Mouse (Mus musculus) kidney, embryonic 15.5 days (tissue): Measurements from ENCODE around the gene Kif5a. TPM values are rescaled to one million over a fixed set of nuclear protein-coding genes. Genes with fewer than 3 reads are reported as not detected.
A peak's percentile ranks its signal among the peaks of the same experiment; 100 is the strongest.

ENCODE experiments used
- ATAC-seq: fragments of 200-750 bp; cut with Nextera tagmentation; replicated peaks from 2 replicates; pipeline ENCODE4 v1.8.0; 2017; ENCODE audit warnings: moderate TSS enrichment; ENCODE audit not compliant: low FRiP score
- H3K27ac ChIP-seq: fragments of 300-500 bp; sonication (generic); 2 replicates; pipeline ENCODE4 v1.5.1; 2015; ENCODE audit warnings: mild to moderate bottlenecking, inconsistent platforms
- H3K27me3 ChIP-seq: fragments of 300-500 bp; sonication (generic); 2 replicates; pipeline ENCODE4 v1.6.1; 2015; ENCODE audit warnings: inconsistent platforms
- H3K36me3 ChIP-seq: fragments of 300-500 bp; sonication (generic); 2 replicates; pipeline ENCODE4 v1.6.1; 2015; ENCODE audit warnings: inconsistent platforms
- H3K4me1 ChIP-seq: fragments of 300-500 bp; sonication (generic); 2 replicates; pipeline ENCODE4 v1.6.1; 2015; ENCODE audit warnings: inconsistent platforms
- H3K4me2 ChIP-seq: fragments of 300-500 bp; sonication (generic); 2 replicates; pipeline ENCODE4 v1.6.1; 2015; ENCODE audit warnings: moderate library complexity, mild to moderate bottlenecking, inconsistent platforms
- H3K4me3 ChIP-seq: fragments of 300-500 bp; sonication (generic); replicated peaks from 2 replicates; pipeline ENCODE4 v1.5.1; 2015; ENCODE audit warnings: mild to moderate bottlenecking, inconsistent platforms
- H3K9ac ChIP-seq: fragments of 300-500 bp; sonication (generic); 2 replicates; pipeline ENCODE4 v1.6.1; 2015; ENCODE audit warnings: mild to moderate bottlenecking, inconsistent platforms
- H3K9me3 ChIP-seq: fragments of 300-500 bp; sonication (generic); replicated peaks from 2 replicates; pipeline ENCODE4 v1.6.1; 2016; ENCODE audit warnings: inconsistent platforms
- WGBS: fragments of 180-500 bp; shearing (Covaris S2); methylation state at CpG from one replicate; pipeline ENCODE4 v1.1.7; 2015; ENCODE audit warnings: mixed read lengths; 5-methylcytosine and 5-hydroxymethylcytosine counted together
- polyA plus RNA-seq: library from polyadenylated mRNA; unstranded; fragments of >200 nt; fragmentation: Nextera tagmentation; extraction: Ambion mirVana; gene quantifications from 2 replicates; pipeline ENCODE4 v1.2.1, GENCODE M21; 2015

The Kif5a gene
- polyA plus RNA-seq, 1 experiment from 2014 or later, result 1.9 TPM

- Histone ChIP-seq H3K4me2 (no peak overlapping the region), H3K27ac (no peak overlapping the region), H3K4me1 (peaks cover 25% of the 10 kb centered on the region), H3K4me3 (no peak overlapping the region), H3K27me3 (no peaks in the 10 kb centered on the region), H3K9me3 (no peaks in the 10 kb centered on the region), H3K9ac (no peak overlapping the region), H3K36me3 (peaks cover 74% of the 10 kb centered on the region)
- 90% methylated on average over 10 of the region's 10 CpGs for WGBS
- no peak for ATAC-seq
These were observed 31.9 kb upstream of the Kif5a start for GRCm38 (mm10) chr10:127294895-127295510.

- peaks cover 60% of the 10 kb centered on the region for H3K36me3 ChIP-seq
- WGBS, result 81% methylated on average over 3 of the region's 3 CpGs
These were observed 30.5 kb upstream of the Kif5a start for GRCm38 (mm10) chr10:127293590-127294113.

GRCm38 (mm10) chr10:127292987-127293538, 29.9 kb upstream of the Kif5a start:
- H3K4me1 ChIP-seq, result peaks cover 35% of the 10 kb centered on the region
- 88% methylated on average over 6 of the region's 6 CpGs for WGBS
- peaks cover 57% of the 10 kb centered on the region for H3K36me3 ChIP-seq
- H3K27ac ChIP-seq, result no peak overlapping the region; the same call in 1 of the 2 replicates
- no peaks in the 10 kb centered on the region for H3K9me3 ChIP-seq
- peak overlapping the region; percentile 29; the same call in 1 of the 2 replicates for H3K4me2 ChIP-seq
- H3K4me3 ChIP-seq, result no peak overlapping the region
- H3K27me3 ChIP-seq, result no peaks in the 10 kb centered on the region
- ATAC-seq, result no peak
- no peak overlapping the region for H3K9ac ChIP-seq

More at GRCm38 (mm10) chr10:127293590-127294113, 30.5 kb upstream of the Kif5a start:
- Histone ChIP-seq H3K4me1 (peaks cover 35% of the 10 kb centered on the region), H3K9me3 (no peaks in the 10 kb centered on the region), H3K27me3 (no peaks in the 10 kb centered on the region), H3K9ac (no peak overlapping the region), H3K4me3 (no peak overlapping the region), H3K4me2 (no peak overlapping the region), H3K27ac (no peak overlapping the region)
- no peak for ATAC-seq

- Histone ChIP-seq H3K9me3 (no peaks in the 10 kb centered on the region), H3K27ac (no peak overlapping the region; the same call in 1 of the 2 replicates), H3K36me3 (peaks cover 51% of the 10 kb centered on the region), H3K4me2 (peak overlapping the region; percentile 86), H3K27me3 (no peaks in the 10 kb centered on the region), H3K4me1 (peaks cover 45% of the 10 kb centered on the region), H3K9ac (peak overlapping the region; percentile 70), H3K4me3 (peak overlapping the region; percentile 71)
- 45% methylated on average over 5 of the region's 5 CpGs for WGBS
- no peak for ATAC-seq
These were observed 28.9 kb upstream of the Kif5a start for GRCm38 (mm10) chr10:127291881-127292638.

- Histone ChIP-seq H3K9me3 (no peaks in the 10 kb centered on the region), H3K4me1 (peaks cover 54% of the 10 kb centered on the region), H3K27ac (peak overlapping the region; percentile 99), H3K36me3 (peaks cover 51% of the 10 kb centered on the region), H3K4me3 (peak overlapping the region; percentile 71), H3K9ac (peak overlapping the region; percentile 70), H3K4me2 (peak overlapping the region; percentile 86), H3K27me3 (no peaks in the 10 kb centered on the region)
- ATAC-seq, result peak; percentile 30
- 4% methylated on average over 19 of the region's 19 CpGs for WGBS
These were observed 28.1 kb upstream of the Kif5a start for GRCm38 (mm10) chr10:127290930-127291880.

GRCm38 (mm10) chr10:127290307-127290929, 27.3 kb upstream of the Kif5a start:
- H3K36me3 ChIP-seq, result peaks cover 51% of the 10 kb centered on the region
- WGBS, result under 1% methylated on average over 40 of the region's 47 CpGs
- peak overlapping the region; percentile 86 for H3K4me2 ChIP-seq
- peaks cover 62% of the 10 kb centered on the region for H3K4me1 ChIP-seq
- H3K27ac ChIP-seq, result peak overlapping the region; percentile 99
- peak; percentile 93 for ATAC-seq
- no peaks in the 10 kb centered on the region for H3K27me3 ChIP-seq
- H3K9ac ChIP-seq, result peak overlapping the region; percentile 70
- H3K9me3 ChIP-seq, result no peaks in the 10 kb centered on the region
- peak overlapping the region; percentile 71 for H3K4me3 ChIP-seq

- Histone ChIP-seq H3K9me3 (no peaks in the 10 kb centered on the region), H3K27ac (peak overlapping the region; percentile 99), H3K4me2 (peak overlapping the region; percentile 86), H3K36me3 (peaks cover 51% of the 10 kb centered on the region), H3K4me1 (peaks cover 67% of the 10 kb centered on the region), H3K9ac (peak overlapping the region; percentile 61), H3K4me3 (peak overlapping the region; percentile 71), H3K27me3 (no peaks in the 10 kb centered on the region)
- peak; percentile 15; the same call in 1 of the 2 replicates for ATAC-seq
- 2% methylated on average over 15 of the region's 15 CpGs for WGBS
These were observed 26.5 kb upstream of the Kif5a start for GRCm38 (mm10) chr10:127289573-127290191.

GRCm38 (mm10) chr10:127288800-127289572, 25.8 kb upstream of the Kif5a start, which contains the start of gene Mbd6:
Gene Mbd6 (minus strand): TSS chr10:127289018.
- Histone ChIP-seq H3K9ac (peak within 1 kb of the TSS; percentile 61), H3K4me3 (peak within 1 kb of the TSS; percentile 71), H3K27me3 (no peaks in the 10 kb centered on the region), H3K4me1 (peaks cover 67% of the 10 kb centered on the region), H3K27ac (peak within 1 kb of the TSS; percentile 99), H3K36me3 (peaks cover 51% of the 10 kb centered on the region), H3K9me3 (no peaks in the 10 kb centered on the region), H3K4me2 (peak within 1 kb of the TSS; percentile 86)
- under 1% methylated on average over 43 of the region's 65 CpGs for WGBS
- ATAC-seq, result peak; percentile 23

- Histone ChIP-seq H3K4me3 (peak overlapping the region; percentile 71), H3K9me3 (no peaks in the 10 kb centered on the region), H3K4me1 (peaks cover 69% of the 10 kb centered on the region), H3K27ac (peak overlapping the region; percentile 99), H3K27me3 (no peaks in the 10 kb centered on the region), H3K4me2 (peak overlapping the region; percentile 86), H3K9ac (peak overlapping the region; percentile 61), H3K36me3 (peaks cover 51% of the 10 kb centered on the region)
- WGBS, result under 1% methylated on average over 20 of the region's 28 CpGs
- ATAC-seq, result peak; percentile 27
These were observed 25.2 kb upstream of the Kif5a start for GRCm38 (mm10) chr10:127288328-127288799.

- 2% methylated on average over 3 of the region's 3 CpGs for WGBS
- no peaks in the 10 kb centered on the region for H3K27me3 ChIP-seq
- peak overlapping the region; percentile 99 for H3K27ac ChIP-seq
- no peaks in the 10 kb centered on the region for H3K9me3 ChIP-seq
- H3K4me3 ChIP-seq, result peak overlapping the region; percentile 71
- H3K9ac ChIP-seq, result peak overlapping the region; percentile 61
- peaks cover 51% of the 10 kb centered on the region for H3K36me3 ChIP-seq
- peak overlapping the region; percentile 86 for H3K4me2 ChIP-seq
- H3K4me1 ChIP-seq, result peaks cover 64% of the 10 kb centered on the region
- ATAC-seq, result no peak
These were observed 24.8 kb upstream of the Kif5a start for GRCm38 (mm10) chr10:127287936-127288293.
